8 mouse cellular contexts compared by ENCODE assay signal in genomic region chr2:137117321-137117690, GRCm38 (mm10). TPM values are rescaled to one million over a fixed set of nuclear protein-coding genes. Genes with fewer than 3 reads are reported as not detected.
DNase-seq lines count a peak whose midpoint lies in the region; ATAC-seq and TF ChIP-seq lines count a peak whose summit lies in the region.

No protein-coding gene starts in this region.

- H3K27ac ChIP-seq in hindbrain, embryonic 14.5 days: peak overlapping the region; percentile 79
- H3K27ac ChIP-seq in left cerebral cortex, adult 2 months: peak overlapping the region; percentile 88

- peak overlapping the region; percentile 74 for H3K4me3 ChIP-seq in hindbrain, embryonic 14.5 days (replicated peaks; ENCODE audit: low read length)
- H3K4me3 ChIP-seq in left cerebral cortex, adult 2 months: peak overlapping the region; percentile 66

- H3K27me3 ChIP-seq in hindbrain, embryonic 14.5 days (ENCODE audit: control insufficient read depth, insufficient read depth, low read length): peaks cover 6% of the 10 kb centered on the region; the same call in 1 of the 2 replicates

- peak; percentile 87 for TF ChIP-seq CTCF in left cerebral cortex, adult 2 months (IDR thresholded peaks at IDR 0.05)

- peak overlapping the region; percentile 95 for H3K4me2 ChIP-seq in hindbrain, embryonic 14.5 days (replicated peaks)

- H3K9ac ChIP-seq in hindbrain, embryonic 14.5 days: peak overlapping the region; percentile 77

- no peaks in the 10 kb centered on the region for H3K36me3 ChIP-seq in hindbrain, embryonic 14.5 days (replicated peaks; ENCODE audit: control insufficient read depth, insufficient read depth)

- H3K9me3 ChIP-seq in hindbrain, embryonic 14.5 days (ENCODE audit: control insufficient read depth, low read length): no peaks in the 10 kb centered on the region

- under 1% methylated on average over 33 of the region's 33 CpGs for WGBS in hindbrain, embryonic 14.5 days

- peak; percentile 52 for ATAC-seq in hindbrain, embryonic 14.5 days (ENCODE audit: low FRiP score)

- peak; percentile 93 for DNase-seq in ZHBTc4 (ENCODE audit: low read depth, low spot score)
- DNase-seq in cerebellum, postnatal 25 days: peak; percentile 55 to 75
- peak; percentile 88 for DNase-seq in gastrocnemius, adult 18-20 months (ENCODE audit: low spot score)
- peak; percentile 77 for DNase-seq in hindbrain, embryonic 14.5 days (ENCODE audit: low spot score)
- peak; percentile 63 to 71 for DNase-seq in left cerebral cortex, adult 2 months (ENCODE audit: extremely low spot score in 1 of 2, low spot score in 2 of 2)
- DNase-seq in lung, postnatal 36 days: peak; percentile 94
- DNase-seq in retina, postnatal 1 day: peak; percentile 86
- peak; percentile 58 for DNase-seq in urinary bladder, postnatal 10 days (ENCODE audit: low spot score)

- intact Hi-C loops in left cerebral cortex, adult 2 months (cut with DNase I): loop anchor here (1.0 to 5.0 kb wide), 3 partner anchors 225 to 825 kb away; partner anchors contain the start of genes AL731706.1, Mkks and Slx4ip

- H3K4me1 ChIP-seq in hindbrain, embryonic 14.5 days (replicated peaks; ENCODE audit: control insufficient read depth, insufficient read depth, low read length): peaks cover 16% of the 10 kb centered on the region

RNA-seq across cellular contexts. Expression of gene Jag1, which starts 0.9 kb away (rescaled TPM):
- 1 to 10 TPM; 3.9 to 6.8 TPM for total RNA-seq in gastrocnemius, adult 18-20 months (2021)
- 13.2 and 14.7 TPM in 2 replicates for polyA plus RNA-seq in hindbrain, embryonic 14.5 days (2014; fragmentation: Nextera tagmentation; extraction: Ambion mirVana)
- total RNA-seq in left cerebral cortex, adult 2 months (2021): 1 to 10 TPM; 5.2 to 6.7 TPM

Comparison
In these comparisons a context has a peak if more than half of its experiments do, and no peak if none do; other contexts are left out.
1. Peak in every context shown above with its lines: DNase-seq, ATAC-seq, H3K4me3 ChIP-seq and H3K27ac ChIP-seq.